9 mouse cellular contexts compared by ENCODE assay signal in the genomic region with DNA sequence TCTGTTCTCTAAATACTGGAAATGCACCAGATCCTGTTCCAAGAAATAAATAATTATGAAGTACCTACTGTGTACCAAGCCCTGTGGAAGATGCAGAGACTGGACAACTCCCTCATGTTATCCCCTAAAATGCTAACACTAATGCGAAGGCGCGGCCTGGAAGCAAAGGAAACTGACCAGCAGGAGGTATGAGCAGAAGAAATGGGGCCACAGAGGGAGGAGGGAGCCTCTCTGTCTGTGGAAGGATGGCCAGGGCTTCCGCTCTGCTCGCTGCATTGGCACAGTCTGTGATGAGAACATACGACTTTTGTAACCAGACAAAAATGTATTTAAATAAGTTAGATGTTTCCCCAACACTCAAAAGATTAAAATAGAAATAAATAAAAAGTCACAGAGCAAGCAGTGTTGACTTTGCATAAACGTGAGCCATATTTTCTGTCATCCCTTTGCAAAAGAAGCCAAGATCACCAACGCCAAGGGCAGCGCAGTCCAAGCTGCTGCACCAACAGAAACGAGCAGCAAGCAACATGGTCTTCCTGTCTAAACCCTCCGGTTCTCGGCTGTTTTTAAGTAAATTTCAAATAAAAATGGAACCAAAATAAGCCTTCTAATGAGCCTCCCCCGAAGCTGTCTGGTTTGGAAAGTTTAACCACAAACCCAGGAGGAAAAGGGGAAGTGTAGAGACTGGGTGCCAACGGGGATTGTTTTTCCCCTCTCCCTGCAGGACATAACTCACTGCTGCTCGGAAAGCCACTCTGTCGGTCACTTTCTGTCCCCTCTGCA. TPM values are rescaled to one million over a fixed set of nuclear protein-coding genes. Genes with fewer than 3 reads are reported as not detected.
DNase-seq lines count a peak whose midpoint lies in the region; ATAC-seq and TF ChIP-seq lines count a peak whose summit lies in the region.
"Had no signal": no experiment of that assay in that cellular context is flagged by ENCODE, and none has a peak within 500 bp of the region (broad histone marks: within the 10 kb centered on the region; RNA-seq: fewer than 3 reads in every experiment).

No protein-coding gene starts in this region.

- peak; percentile 26 for DNase-seq in cerebellum, adult 11-12 months
- no peak for DNase-seq in cerebellum, postnatal 4 days (ENCODE audit: low spot score in 2 of 2)
- no peak for DNase-seq in spleen, adult 2 months (ENCODE audit: low read depth in 1 of 2, low spot score in 2 of 2)
- DNase-seq in spleen, postnatal 4 days (ENCODE audit: low spot score in 2 of 2): no peak
- no peak for DNase-seq in adrenal gland, postnatal 4 days (ENCODE audit: low spot score in 2 of 2)
- DNase-seq in ovary, adult 18-20 months (ENCODE audit: low spot score): no peak

- no peaks in the 10 kb centered on the region for H3K36me3 ChIP-seq in spleen, adult 2 months (ENCODE audit: control insufficient read depth, insufficient read depth, low read length)
- H3K36me3 ChIP-seq in intestine, embryonic 15.5 days: no peaks in the 10 kb centered on the region
- H3K36me3 ChIP-seq in stomach, embryonic 14.5 days (ENCODE audit: control insufficient read depth, insufficient read depth, low read length): no peaks in the 10 kb centered on the region

- H3K27ac ChIP-seq in spleen, adult 2 months (ENCODE audit: insufficient read depth, low read length): peak overlapping the region; percentile 69
- H3K27ac ChIP-seq in intestine, embryonic 15.5 days: peak overlapping the region; percentile 63
- H3K27ac ChIP-seq in stomach, embryonic 14.5 days (ENCODE audit: low read length): peak overlapping the region; percentile 71

- 0 out of 2 replicates have a peak overlapping the region, but pooled peaks have one; percentile 14 for H3K9ac ChIP-seq in intestine, embryonic 15.5 days
- no peak overlapping the region for H3K9ac ChIP-seq in stomach, embryonic 14.5 days (replicated peaks; ENCODE audit: low read depth, low read length)

- 21% methylated on average over 16 of the region's 16 CpGs for WGBS in spleen, adult 2 months
- 48% methylated on average over 16 of the region's 16 CpGs for WGBS in intestine, embryonic 15.5 days
- WGBS in stomach, embryonic 14.5 days: 55% methylated on average over 16 of the region's 16 CpGs

- H3K4me3 ChIP-seq in spleen, adult 2 months (ENCODE audit: extremely low read depth, insufficient read depth, insufficient read length): peak overlapping the region; percentile 21; the same call in 1 of the 2 replicates
- no peak overlapping the region for H3K4me3 ChIP-seq in intestine, embryonic 15.5 days (replicated peaks)
- H3K4me3 ChIP-seq in stomach, embryonic 14.5 days (ENCODE audit: low read depth, low read length): no peak overlapping the region

- H3K9me3 ChIP-seq in intestine, embryonic 15.5 days: no peaks in the 10 kb centered on the region
- no peaks in the 10 kb centered on the region for H3K9me3 ChIP-seq in stomach, embryonic 14.5 days (ENCODE audit: control insufficient read depth, low read depth, low read length)

- no peak for TF ChIP-seq POLR2A in spleen, adult 2 months (IDR thresholded peaks at IDR 0.05; ENCODE audit: low read depth, low read length)

- H3K27me3 ChIP-seq in spleen, adult 2 months (ENCODE audit: control insufficient read depth, insufficient read depth, low read length): no peaks in the 10 kb centered on the region
- no peaks in the 10 kb centered on the region for H3K27me3 ChIP-seq in intestine, embryonic 15.5 days (replicated peaks)
- no peaks in the 10 kb centered on the region for H3K27me3 ChIP-seq in stomach, embryonic 14.5 days (ENCODE audit: control insufficient read depth, insufficient read depth, low read length)

- peaks cover 63% of the 10 kb centered on the region for H3K4me1 ChIP-seq in spleen, adult 2 months (ENCODE audit: control insufficient read depth, insufficient read depth, insufficient read length)
- peaks cover 44% of the 10 kb centered on the region for H3K4me1 ChIP-seq in intestine, embryonic 15.5 days (replicated peaks)
- H3K4me1 ChIP-seq in stomach, embryonic 14.5 days (ENCODE audit: control insufficient read depth, insufficient read depth, low read length): peaks cover 56% of the 10 kb centered on the region

- no peak for TF ChIP-seq CTCF in spleen, adult 2 months (IDR thresholded peaks at IDR 0.05; ENCODE audit: extremely low read depth, insufficient read depth, insufficient read length, insufficient replicate concordance)

- no peak for ATAC-seq in intestine, embryonic 15.5 days
- ATAC-seq in stomach, embryonic 14.5 days (ENCODE audit: insufficient number of reproducible peaks, insufficient read depth, low FRiP score, low read depth): no peak

- peak overlapping the region; percentile 34 for H3K4me2 ChIP-seq in intestine, embryonic 15.5 days (replicated peaks)
- H3K4me2 ChIP-seq in stomach, embryonic 14.5 days (replicated peaks; ENCODE audit: low read depth, low read length): no peak overlapping the region

RNA-seq across cellular contexts. Expression of gene Ggta1, which starts 18.9 kb away (rescaled TPM):
- 20.1 and 21.6 TPM in 2 replicates for polyA plus RNA-seq in spleen, adult 2 months (2012; rRNA removed)
- polyA plus RNA-seq in intestine, embryonic 15.5 days (2015; fragmentation: Nextera tagmentation; extraction: Ambion mirVana): 18.0 and 18.5 TPM in 2 replicates
- 23.5 and 27.1 TPM in 2 replicates for polyA plus RNA-seq in stomach, embryonic 14.5 days (2014; fragmentation: Nextera tagmentation; extraction: Ambion mirVana)
- 10 to 100 TPM; 15.0 to 15.4 TPM for total RNA-seq in adrenal gland, postnatal 4 days (2021)

RNA-seq across cellular contexts. Expression of gene 4930402F06Rik, which starts 47.2 kb away (rescaled TPM):
- polyA plus RNA-seq in spleen, adult 2 months (2012; rRNA removed): not detected in 2 replicates
- polyA plus RNA-seq in intestine, embryonic 15.5 days (2015; fragmentation: Nextera tagmentation; extraction: Ambion mirVana): not detected in 2 replicates
- polyA plus RNA-seq in stomach, embryonic 14.5 days (2014; fragmentation: Nextera tagmentation; extraction: Ambion mirVana): not detected in 2 replicates
- not detected for total RNA-seq in adrenal gland, postnatal 4 days (2021)
- total RNA-seq: heart, postnatal 14 days had no signal
